Mouse (Mus musculus) liver, embryonic 14.5 days (tissue): Measurements from ENCODE around the gene Matn3. TPM values are rescaled to one million over a fixed set of nuclear protein-coding genes. Genes with fewer than 3 reads are reported as not detected.

Experiments used
- ATAC-seq: fragments of 200-750 bp; cut with Nextera tagmentation; 2 replicates; pipeline ENCODE4 v1.8.0; 2017; ENCODE audit warnings: moderate number of reproducible peaks, mild to moderate bottlenecking, moderate library complexity; ENCODE audit not compliant: insufficient read depth
- DNase-seq, 3 experiments: peaks; one replicate each; pipeline ENCODE4 v3.0.0-alpha.2; 2012 to 2013; ENCODE audit warnings: low read depth in 3 of 3, low spot score in 3 of 3
- H3K27ac ChIP-seq: fragments of 300-500 bp; sonication (generic); 2 replicates; pipeline ENCODE4 v1.5.1; 2014; ENCODE audit warnings: moderate library complexity, mild to moderate bottlenecking, control low read depth, inconsistent platforms
- H3K27me3 ChIP-seq: fragments of 300-500 bp; sonication (generic); 2 replicates; pipeline ENCODE4 v1.6.1; 2014; ENCODE audit warnings: mild to moderate bottlenecking, low read length, moderate library complexity; ENCODE audit not compliant: control insufficient read depth, insufficient read depth
- H3K36me3 ChIP-seq: fragments of 300-500 bp; sonication (generic); replicated peaks from 2 replicates; pipeline ENCODE4 v1.6.1; 2014; ENCODE audit warnings: low read depth; ENCODE audit not compliant: control insufficient read depth, insufficient read depth
- H3K4me1 ChIP-seq, 2 experiments: fragments of 200-500 bp in 1 of 2; fragments of 300-500 bp in 1 of 2; sonication (generic) in 1 of 2; replicated peaks; 2 replicates each; pipeline ENCODE4 v1.6.1; 2012 to 2014; ENCODE audit warnings: antibody characterized with exemption in 1 of 2, inconsistent platforms in 1 of 2, low read length in 1 of 2; ENCODE audit not compliant: control insufficient read depth in 2 of 2, insufficient read depth in 2 of 2
- H3K4me2 ChIP-seq: fragments of 300-500 bp; sonication (generic); 2 replicates; pipeline ENCODE4 v1.6.1; 2014; ENCODE audit warnings: low read depth, mild to moderate bottlenecking, control low read depth, moderate library complexity
- H3K4me3 ChIP-seq, 2 experiments: fragments of 200-500 bp in 1 of 2; fragments of 300-500 bp in 1 of 2; sonication (generic) in 1 of 2; 2 replicates each; pipeline ENCODE4 v1.5.1; 2012 to 2014; ENCODE audit warnings: low read depth in 2 of 2, low read length in 2 of 2, mild to moderate bottlenecking in 2 of 2, control low read depth in 1 of 2, inconsistent platforms in 1 of 2, moderate library complexity in 1 of 2; ENCODE audit not compliant: insufficient read depth in 1 of 2
- H3K9ac ChIP-seq: fragments of 300-500 bp; sonication (generic); replicated peaks from 2 replicates; pipeline ENCODE4 v1.6.1; 2014; ENCODE audit warnings: mild to moderate bottlenecking, control low read depth, moderate library complexity
- H3K9me3 ChIP-seq: fragments of 300-500 bp; sonication (generic); 2 replicates; pipeline ENCODE4 v1.6.1; 2016; ENCODE audit warnings: low read length, mixed read lengths; ENCODE audit not compliant: control insufficient read depth
- CTCF ChIP-seq: IDR thresholded peaks from 2 replicates; pipeline ENCODE4 v1.5.1; 2016; ENCODE audit warnings: antibody characterized with exemption, low read depth, control low read depth
- EP300 ChIP-seq: IDR thresholded peaks from 2 replicates; pipeline ENCODE4 v1.6.1; 2016; ENCODE audit warnings: antibody characterized with exemption, low read depth
- WGBS: fragments of 180-500 bp; shearing (Covaris S2); extraction: QIAGEN DNeasy Blood & Tissue Kit; methylation state at CpG from one replicate; pipeline ENCODE4 v1.1.7; 2014; ENCODE audit not compliant: insufficient replicate concordance; 5-methylcytosine and 5-hydroxymethylcytosine counted together
- polyA plus RNA-seq, 2 experiments: library from polyadenylated mRNA; depleted of rRNA in 1 of 2; stranded (reverse) in 1 of 2; unstranded in 1 of 2; fragments of >200 nt; fragmentation: Nextera tagmentation in 1 of 2; extraction: Ambion mirVana in 1 of 2; gene quantifications; 2 replicates each; pipeline versions ENCODE4 v1.2.1 to v1.2.3; 2012 to 2014

Matn3 gene
- polyA plus RNA-seq, 2 experiments: 0.03 to 0.07 TPM

DNA sequence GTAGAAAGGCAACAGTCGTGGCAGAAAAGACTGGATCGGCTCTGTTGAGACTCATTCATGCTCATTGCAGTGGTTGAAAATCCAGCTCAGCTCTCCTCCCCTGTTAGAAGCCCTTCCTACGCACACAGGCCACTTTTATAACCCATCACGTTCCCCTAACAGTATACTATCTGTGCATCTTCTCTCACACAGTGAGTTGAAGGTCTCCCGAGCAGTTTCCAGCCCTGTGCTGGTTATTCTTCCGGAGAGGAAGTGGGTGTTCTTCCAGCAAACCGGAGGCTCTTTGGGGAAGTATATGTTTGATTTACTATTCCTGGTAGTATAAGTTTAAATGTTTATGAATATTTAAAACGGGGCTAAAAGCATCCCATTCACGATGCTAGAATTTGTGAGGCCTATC is 566 bp upstream of the Matn3 start:
- Histone ChIP-seq H3K9me3 (no peaks in the 10 kb centered on the region), H3K9ac (no peak overlapping the region), H3K36me3 (no peaks in the 10 kb centered on the region), H3K27ac (no peak overlapping the region), H3K4me1 (no peaks in the 10 kb centered on the region), H3K27me3 (peaks cover 7% of the 10 kb centered on the region), H3K4me3 (no peak overlapping the region), H3K4me2 (peak overlapping the region; percentile 61)
- TF ChIP-seq EP300: no peak
- no peak for TF ChIP-seq CTCF
- whole genome bisulfite sequencing: 25% methylated on average over 9 of the region's 9 CpGs
- DNase-seq (no peak), ATAC-seq (no peak)

DNA sequence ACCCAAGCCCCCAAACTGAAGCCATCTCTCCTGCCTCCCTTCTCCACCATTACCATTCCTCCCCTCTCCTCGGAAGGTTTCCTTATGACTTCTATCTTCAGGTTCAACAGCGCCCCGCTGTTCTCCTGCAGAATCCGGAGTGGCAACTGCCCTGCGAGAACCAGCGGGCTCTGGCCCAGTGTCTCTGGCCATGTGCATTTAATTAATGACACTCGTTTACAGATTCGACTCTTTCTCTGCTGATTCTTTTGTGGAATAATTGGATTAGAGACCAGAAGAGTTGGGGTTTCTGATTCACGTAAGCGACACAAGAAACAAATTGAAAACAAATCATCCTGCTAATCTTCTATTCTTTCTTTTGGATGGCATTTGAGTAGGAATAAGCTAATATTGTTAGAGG is 5.4 kb downstream of the Matn3 start:
- Histone ChIP-seq H3K9ac (no peak overlapping the region), H3K27ac (no peak overlapping the region), H3K9me3 (no peaks in the 10 kb centered on the region), H3K27me3 (peaks cover 4% of the 10 kb centered on the region), H3K36me3 (no peaks in the 10 kb centered on the region), H3K4me1 (no peaks in the 10 kb centered on the region), H3K4me2 (no peak overlapping the region), H3K4me3 (no peak overlapping the region)
- TF ChIP-seq EP300 (no peak), CTCF (no peak)
- ATAC-seq: no peak
- 70% methylated on average over 10 of the region's 10 CpGs for WGBS
- no peak for DNase-seq

- no peak overlapping the region for H3K4me3 ChIP-seq
- DNase-seq (no peak), ATAC-seq (no peak)
- H3K36me3 ChIP-seq: no peaks in the 10 kb centered on the region
- H3K4me1 ChIP-seq: no peaks in the 10 kb centered on the region
- no peak overlapping the region for H3K4me2 ChIP-seq
- no peaks in the 10 kb centered on the region for H3K27me3 ChIP-seq
- no peak overlapping the region for H3K27ac ChIP-seq
- no peaks in the 10 kb centered on the region for H3K9me3 ChIP-seq
- H3K9ac ChIP-seq: no peak overlapping the region
- TF ChIP-seq EP300 (no peak), CTCF (no peak)
- 55% methylated on average over 9 of the region's 9 CpGs for WGBS
Observed at GRCm38 (mm10) chr12:8954161-8954561, 6.4 kb downstream of the Matn3 start.

DNA sequence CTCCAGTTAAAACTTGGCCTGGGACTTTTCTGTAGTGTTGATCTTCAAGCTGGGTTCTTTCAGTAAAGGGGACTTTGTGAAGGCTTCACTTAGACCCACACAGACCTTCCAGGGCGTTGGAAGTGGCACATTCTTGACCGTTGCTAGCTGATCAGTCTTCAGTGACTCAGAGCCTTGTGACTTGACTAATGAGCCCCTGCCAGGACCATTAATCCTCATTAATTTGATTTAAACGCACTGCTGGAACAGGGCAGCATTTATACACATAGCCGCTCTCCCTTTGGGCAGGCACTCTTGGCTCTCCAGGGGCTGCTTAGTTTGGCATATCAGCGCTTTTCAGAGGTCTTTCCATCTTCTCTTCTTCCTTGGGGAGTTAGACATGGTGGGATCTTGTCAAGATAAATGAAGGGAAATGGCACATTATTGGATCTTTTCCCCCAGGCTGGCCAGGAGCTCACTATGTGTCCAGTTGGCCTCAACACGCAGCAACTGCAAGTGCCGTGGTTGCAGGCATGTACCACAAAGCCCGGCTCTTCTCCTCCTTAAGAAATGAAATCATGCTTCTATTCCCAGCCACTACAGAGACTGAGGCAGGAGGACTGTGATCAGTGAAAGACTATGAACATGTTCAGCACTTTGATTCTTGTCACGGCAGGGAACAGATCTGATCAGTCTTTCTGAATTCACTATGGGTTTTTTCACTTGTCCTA is 14.0 kb downstream of the Matn3 start:
- WGBS: 66% methylated on average over 9 of the region's 9 CpGs
- Histone ChIP-seq H3K9ac (no peak overlapping the region), H3K27ac (no peak overlapping the region), H3K9me3 (no peaks in the 10 kb centered on the region), H3K27me3 (no peaks in the 10 kb centered on the region), H3K36me3 (no peaks in the 10 kb centered on the region), H3K4me1 (no peaks in the 10 kb centered on the region), H3K4me3 (no peak overlapping the region), H3K4me2 (no peak overlapping the region)
- TF ChIP-seq EP300 (no peak), CTCF (no peak)
- DNase-seq (no peak), ATAC-seq (no peak)

DNA sequence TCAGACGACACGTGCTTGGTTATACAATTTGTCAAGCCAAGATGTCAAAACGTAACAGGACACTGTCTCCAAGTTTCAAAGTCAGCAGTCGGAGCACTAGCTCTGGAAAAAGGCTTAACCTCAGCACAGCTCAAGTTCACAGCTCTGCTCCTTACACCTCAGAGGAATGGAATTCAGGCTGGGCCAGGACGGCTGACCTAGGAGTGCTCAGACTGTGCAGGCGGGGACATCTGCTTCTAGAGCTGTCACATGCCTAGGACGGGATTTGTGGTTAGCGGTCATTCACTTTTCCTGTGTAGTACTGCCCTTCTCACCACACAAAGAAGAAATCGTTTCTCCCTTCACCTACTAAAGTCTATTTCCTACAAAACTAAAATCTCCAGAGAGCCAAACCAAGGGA is 22.1 kb downstream of the Matn3 start:
- no peaks in the 10 kb centered on the region for H3K36me3 ChIP-seq
- DNase-seq (no peak), ATAC-seq (no peak)
- peaks cover 0 to 5% of the 10 kb centered on the region in 2 experiments; a peak in 1 of 4 replicates for H3K4me1 ChIP-seq
- H3K27ac ChIP-seq: no peak overlapping the region
- peaks cover 9% of the 10 kb centered on the region for H3K27me3 ChIP-seq
- H3K9me3 ChIP-seq: no peaks in the 10 kb centered on the region
- H3K4me3 ChIP-seq: no peak overlapping the region
- no peak overlapping the region for H3K9ac ChIP-seq
- 14% methylated on average over 9 of the region's 9 CpGs for WGBS
- H3K4me2 ChIP-seq: no peak overlapping the region
- TF ChIP-seq EP300 (no peak), CTCF (no peak)
